Mouse (Mus musculus): Measurements from ENCODE around the gene Kcnn3.
A peak's percentile ranks its signal among the peaks of the same experiment; 100 is the strongest.

The Kcnn3 gene

GRCm38 (mm10) chr3:89657092-89657491 is 137.1 kb downstream of the Kcnn3 start:
- no peak for DNase-seq (ENCODE audit: extremely low read depth, insufficient read length, low spot score)

- DNase-seq (ENCODE audit: extremely low read depth, insufficient read length, low spot score) = no peak
Observed at GRCm38 (mm10) chr3:89658457-89658856, 138.5 kb downstream of the Kcnn3 start.

- DNase-seq (ENCODE audit: extremely low read depth, insufficient read length, low spot score) = no peak
Observed at GRCm38 (mm10) chr3:89659938-89660620, 140.1 kb downstream of the Kcnn3 start.

GRCm38 (mm10) chr3:89664808-89665207 is 144.8 kb downstream of the Kcnn3 start:
- DNase-seq (ENCODE audit: extremely low read depth, insufficient read length, low spot score) = no peak

- no peak for DNase-seq (ENCODE audit: extremely low read depth, insufficient read length, low spot score)
Observed at GRCm38 (mm10) chr3:89667131-89667530, 147.2 kb downstream of the Kcnn3 start.

- DNase-seq (ENCODE audit: extremely low read depth, insufficient read length, low spot score) = no peak
Observed at GRCm38 (mm10) chr3:89671334-89671733, 151.4 kb downstream of the Kcnn3 start.

- DNase-seq (ENCODE audit: extremely low read depth, insufficient read length, low spot score) = no peak
Observed at GRCm38 (mm10) chr3:89672573-89673317, 152.8 kb downstream of the Kcnn3 start.

- DNase-seq (ENCODE audit: extremely low read depth, insufficient read length, low spot score) = no peak
Observed at GRCm38 (mm10) chr3:89677617-89678016, 157.7 kb downstream of the Kcnn3 start.

GRCm38 (mm10) chr3:89686031-89686430 is 166.1 kb downstream of the Kcnn3 start:
- no peak for DNase-seq (ENCODE audit: extremely low read depth, insufficient read length, low spot score)

GRCm38 (mm10) chr3:89688694-89689581 is 169.0 kb downstream of the Kcnn3 start:
- peak; percentile 53 for DNase-seq (ENCODE audit: extremely low read depth, insufficient read length, low spot score)

- no peak for DNase-seq (ENCODE audit: extremely low read depth, insufficient read length, low spot score)
Observed at GRCm38 (mm10) chr3:89691776-89692175, 171.8 kb downstream of the Kcnn3 start.

GRCm38 (mm10) chr3:89696152-89696821 is 176.3 kb downstream of the Kcnn3 start:
- DNase-seq (ENCODE audit: extremely low read depth, insufficient read length, low spot score) = no peak

GRCm38 (mm10) chr3:89698958-89699357 is 179.0 kb downstream of the Kcnn3 start:
- DNase-seq (ENCODE audit: extremely low read depth, insufficient read length, low spot score) = no peak

- no peak for DNase-seq (ENCODE audit: extremely low read depth, insufficient read length, low spot score)
Observed at GRCm38 (mm10) chr3:89700461-89700860, 180.5 kb downstream of the Kcnn3 start.

GRCm38 (mm10) chr3:89703596-89703995 is 183.6 kb downstream of the Kcnn3 start:
- no peak for DNase-seq (ENCODE audit: extremely low read depth, insufficient read length, low spot score)

GRCm38 (mm10) chr3:89704064-89704463 is 184.1 kb downstream of the Kcnn3 start:
- DNase-seq (ENCODE audit: extremely low read depth, insufficient read length, low spot score) = no peak

GRCm38 (mm10) chr3:89714359-89715206 is 194.6 kb downstream of the Kcnn3 start, which contains the start of gene Adar:
Gene Adar (plus strand): TSS chr3:89715022.
- peak; percentile 73 for DNase-seq (ENCODE audit: extremely low read depth, insufficient read length, low spot score)

GRCm38 (mm10) chr3:89715207-89715966 is 195.4 kb downstream of the Kcnn3 start:
- DNase-seq (ENCODE audit: extremely low read depth, insufficient read length, low spot score) = no peak

- DNase-seq (ENCODE audit: extremely low read depth, insufficient read length, low spot score) = no peak
Observed at GRCm38 (mm10) chr3:89715967-89716256, 195.9 kb downstream of the Kcnn3 start.
